Mouse (Mus musculus) cerebellum, adult 2 months (tissue): ENCODE results near the gene Ctc1.

Experiments used
- CTCF ChIP-seq: fragments of 200-500 bp; IDR thresholded peaks from 2 replicates; pipeline ENCODE4 v1.5.1; 2011; ENCODE audit warnings: low read depth, mild to moderate bottlenecking, control low read depth, low read length, moderate library complexity, borderline replicate concordance; ENCODE audit not compliant: insufficient read depth
- POLR2A ChIP-seq: fragments of 200-500 bp; IDR thresholded peaks from 2 replicates; pipeline ENCODE4 v1.6.1; 2011; ENCODE audit warnings: low read length, control low read depth, borderline replicate concordance; ENCODE audit not compliant: insufficient read depth

DNA sequence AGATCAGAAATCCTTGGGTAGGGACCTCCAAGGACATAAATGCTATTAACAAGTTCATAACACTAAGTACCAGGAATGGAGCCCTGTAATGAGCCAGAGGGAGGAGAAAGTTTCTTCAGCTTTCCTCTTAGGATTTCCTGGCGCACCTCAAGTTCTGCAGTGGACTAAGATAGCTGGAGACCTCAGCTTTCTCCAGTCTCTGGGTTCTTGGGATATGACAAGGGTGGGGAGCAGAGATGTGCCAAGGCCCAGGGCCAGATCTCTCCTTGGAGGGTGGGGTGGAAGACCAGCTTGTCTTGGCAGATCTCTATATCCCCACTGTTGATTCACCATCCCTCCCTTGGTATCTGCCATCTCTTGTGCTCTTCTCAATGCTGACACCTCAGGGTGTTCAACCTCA, 40.1 kb upstream of the Ctc1 start:
- TF ChIP-seq CTCF (no peak), POLR2A (no peak)
